Mouse (Mus musculus) small intestine, adult 2 months (tissue): ENCODE measurements around the gene Plcb4.

Experiments used
- CTCF ChIP-seq: fragments of 200-500 bp; IDR thresholded peaks from 2 replicates; pipeline ENCODE4 v1.5.1; 2012; ENCODE audit warnings: low read depth, mild to moderate bottlenecking, control low read depth, inconsistent platforms, low read length, moderate library complexity, mixed read lengths; ENCODE audit not compliant: insufficient replicate concordance, insufficient read length; ENCODE audit errors: extremely low read depth
- POLR2A ChIP-seq: fragments of 200-500 bp; IDR thresholded peaks from 2 replicates; pipeline ENCODE4 v1.6.1; 2012; ENCODE audit warnings: low read depth, mild to moderate bottlenecking, control low read depth, inconsistent platforms, low read length, moderate library complexity

DNA sequence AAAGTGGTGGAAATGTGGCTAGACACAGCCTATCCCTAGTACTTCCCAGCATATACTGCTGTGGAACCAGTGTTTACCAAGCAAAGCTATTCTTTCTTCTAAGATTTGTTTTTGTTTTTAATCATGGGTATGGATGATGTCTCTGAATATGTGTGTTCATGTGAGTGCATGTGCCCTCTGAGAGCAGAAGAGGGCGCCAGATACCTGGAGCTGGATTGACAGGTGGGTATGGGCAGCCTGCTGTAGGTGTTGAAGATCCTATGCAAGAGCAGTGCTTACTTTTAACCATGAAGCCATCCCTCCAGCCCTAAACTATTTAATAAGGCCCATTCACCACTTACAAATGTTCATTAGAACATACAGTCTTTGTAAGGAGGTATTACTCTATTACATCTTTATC is 231.3 kb downstream of the Plcb4 start:
- TF ChIP-seq CTCF: no peak
- TF ChIP-seq POLR2A: no peak
